Mouse (Mus musculus) liver, embryonic 16.5 days (tissue): Measurements from ENCODE around the gene Rsbn1l. TPM values are rescaled to one million over a fixed set of nuclear protein-coding genes. Genes with fewer than 3 reads are reported as not detected.
A peak's percentile ranks its signal among the peaks of the same experiment; 100 is the strongest.

Experiments used
- ATAC-seq: fragments of 200-750 bp; cut with Nextera tagmentation; 2 replicates; pipeline ENCODE4 v1.8.0; 2017; ENCODE audit warnings: low read depth, mild to moderate bottlenecking, moderate number of reproducible peaks, moderate library complexity
- H3K27ac ChIP-seq: fragments of 300-500 bp; sonication (generic); 2 replicates; pipeline ENCODE4 v1.5.1; 2014; ENCODE audit warnings: mild to moderate bottlenecking, low read length
- H3K27me3 ChIP-seq: fragments of 300-500 bp; sonication (generic); 2 replicates; pipeline ENCODE4 v1.6.1; 2014; ENCODE audit warnings: low read depth, low read length, mixed read lengths; ENCODE audit not compliant: control insufficient read depth, insufficient read depth
- H3K36me3 ChIP-seq: fragments of 300-500 bp; sonication (generic); 2 replicates; pipeline ENCODE4 v1.6.1; 2014; ENCODE audit warnings: mild to moderate bottlenecking; ENCODE audit not compliant: control insufficient read depth, insufficient read depth
- H3K4me1 ChIP-seq: fragments of 300-500 bp; sonication (generic); 2 replicates; pipeline ENCODE4 v1.6.1; 2014; ENCODE audit warnings: low read depth, low read length, mixed read lengths; ENCODE audit not compliant: control insufficient read depth
- H3K4me2 ChIP-seq: fragments of 300-500 bp; sonication (generic); 2 replicates; pipeline ENCODE4 v1.6.1; 2014; ENCODE audit warnings: low read depth, low read length, mixed read lengths
- H3K4me3 ChIP-seq: fragments of 300-500 bp; sonication (generic); 2 replicates; pipeline ENCODE4 v1.5.1; 2014; ENCODE audit warnings: low read depth, mild to moderate bottlenecking, low read length
- H3K9ac ChIP-seq: fragments of 300-500 bp; sonication (generic); 2 replicates; pipeline ENCODE4 v1.6.1; 2014; ENCODE audit warnings: low read depth, low read length
- H3K9me3 ChIP-seq: fragments of 300-500 bp; sonication (generic); replicated peaks from 2 replicates; pipeline ENCODE4 v1.6.1; 2016; ENCODE audit warnings: low read length; ENCODE audit not compliant: control insufficient read depth
- WGBS: fragments of 180-500 bp; shearing (Covaris S2); extraction: QIAGEN DNeasy Blood & Tissue Kit; methylation state at CpG from one replicate; pipeline ENCODE4 v1.1.7; 2014; ENCODE audit not compliant: insufficient replicate concordance; 5-methylcytosine and 5-hydroxymethylcytosine counted together
- polyA plus RNA-seq: library from polyadenylated mRNA; unstranded; fragments of >200 nt; fragmentation: Nextera tagmentation; extraction: Ambion mirVana; gene quantifications from 2 replicates; pipeline ENCODE4 v1.2.1, GENCODE M21; 2015

Rsbn1l gene
- polyA plus RNA-seq, 1 experiment from 2014 or later = 3.7 TPM

DNA sequence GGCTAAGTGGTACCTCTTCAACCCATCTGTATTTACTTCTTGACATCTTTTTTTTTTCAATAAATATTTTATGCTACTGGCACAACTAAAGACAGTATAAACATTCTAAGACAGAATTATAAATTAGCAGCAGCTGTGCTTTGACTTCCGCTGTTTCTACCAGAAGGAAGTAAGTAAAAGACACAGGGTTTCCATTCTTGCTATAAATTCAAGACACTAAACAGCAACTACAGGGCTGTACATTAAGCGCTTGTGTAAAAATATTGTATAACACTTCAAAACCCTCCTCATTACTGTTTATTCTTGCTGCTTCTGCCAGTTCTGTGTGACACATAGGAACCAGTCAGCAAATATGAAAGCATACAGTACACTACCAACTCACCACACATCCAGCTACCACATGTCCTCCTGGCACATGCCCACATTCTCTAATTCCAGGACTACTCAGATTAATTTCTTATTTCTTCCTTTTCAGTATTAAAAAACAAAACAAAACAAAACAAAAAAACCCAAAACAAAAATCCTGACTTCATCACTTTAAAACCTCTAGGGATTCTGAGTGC is 90.9 kb downstream of the Rsbn1l start:
- H3K36me3 ChIP-seq = no peaks in the 10 kb centered on the region
- H3K9ac ChIP-seq = no peak overlapping the region
- H3K4me1 ChIP-seq = no peaks in the 10 kb centered on the region; the same call in 1 of the 2 replicates
- no peaks in the 10 kb centered on the region for H3K27me3 ChIP-seq
- no peak overlapping the region for H3K4me2 ChIP-seq
- H3K9me3 ChIP-seq = no peaks in the 10 kb centered on the region
- WGBS = 71% methylated on average over 2 of the region's 2 CpGs
- H3K27ac ChIP-seq = no peak overlapping the region
- no peak for ATAC-seq
- H3K4me3 ChIP-seq = no peak overlapping the region

DNA sequence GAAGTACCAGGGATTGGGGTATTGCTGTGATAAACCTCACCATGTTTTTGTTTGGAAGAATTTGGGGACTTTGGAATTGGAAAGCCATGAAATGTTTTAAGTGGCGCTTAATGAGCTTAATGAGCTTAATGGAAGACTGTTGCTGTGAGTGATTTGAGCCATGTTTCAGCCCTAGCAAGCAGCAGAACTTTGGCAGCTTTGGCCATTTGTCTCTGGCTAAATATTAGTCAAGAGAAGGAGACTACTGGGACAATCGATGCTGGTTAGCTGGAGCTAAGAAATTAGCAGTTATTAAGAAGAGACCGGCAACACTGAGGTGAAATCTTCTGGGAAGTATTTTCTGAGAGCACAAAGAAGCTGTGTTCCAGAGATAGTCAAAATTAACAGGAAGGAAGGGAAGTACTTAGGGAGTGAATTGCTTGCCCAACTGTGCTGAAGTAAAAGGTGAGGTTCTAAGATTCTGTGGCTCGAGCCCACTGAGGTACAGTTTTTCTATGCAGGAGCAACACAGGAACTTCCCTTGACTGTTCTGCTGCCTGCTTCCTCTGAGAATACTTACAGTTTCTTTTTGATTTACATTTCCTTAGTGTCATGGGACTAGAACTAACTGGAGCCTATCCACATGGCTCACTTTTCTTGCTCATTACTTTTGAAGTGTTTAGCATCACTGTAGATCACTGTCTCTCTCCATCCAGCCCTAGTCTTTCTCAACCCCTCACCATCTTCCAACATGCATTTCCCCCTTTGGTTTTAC is 91.8 kb downstream of the Rsbn1l start:
- no peak overlapping the region for H3K4me2 ChIP-seq
- WGBS = 41% methylated on average over 4 of the region's 4 CpGs
- no peaks in the 10 kb centered on the region; the same call in 1 of the 2 replicates for H3K4me1 ChIP-seq
- no peaks in the 10 kb centered on the region for H3K36me3 ChIP-seq
- ATAC-seq = no peak
- H3K4me3 ChIP-seq = no peak overlapping the region
- no peak overlapping the region for H3K27ac ChIP-seq
- no peak overlapping the region for H3K9ac ChIP-seq
- no peaks in the 10 kb centered on the region for H3K9me3 ChIP-seq
- H3K27me3 ChIP-seq = no peaks in the 10 kb centered on the region

DNA sequence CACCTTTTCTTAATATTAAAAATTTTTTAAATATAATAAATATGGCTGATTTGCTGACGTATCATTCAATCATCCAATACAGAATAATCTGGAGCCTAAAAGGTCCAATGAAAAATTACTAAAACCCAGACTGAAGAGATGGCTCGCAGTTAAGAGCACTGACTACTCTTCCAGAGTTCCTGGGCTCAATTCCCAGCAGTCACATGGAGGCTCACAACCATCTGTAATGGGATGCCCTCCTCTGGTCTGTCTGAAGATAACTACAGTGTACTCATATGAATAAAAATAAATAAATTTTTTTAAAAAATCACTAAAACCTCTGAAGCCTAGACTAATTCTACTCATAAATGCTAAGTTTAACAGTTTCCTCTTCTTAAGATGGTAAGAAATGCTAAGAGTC is 94.3 kb downstream of the Rsbn1l start:
- no peak overlapping the region for H3K4me2 ChIP-seq
- H3K27ac ChIP-seq = no peak overlapping the region
- no peaks in the 10 kb centered on the region for H3K9me3 ChIP-seq
- no peak for ATAC-seq
- WGBS = 86% methylated on average over 2 of the region's 2 CpGs
- H3K4me1 ChIP-seq = no peaks in the 10 kb centered on the region; the same call in 1 of the 2 replicates
- H3K4me3 ChIP-seq = no peak overlapping the region
- H3K27me3 ChIP-seq = no peaks in the 10 kb centered on the region
- H3K36me3 ChIP-seq = no peaks in the 10 kb centered on the region
- no peak overlapping the region for H3K9ac ChIP-seq

DNA sequence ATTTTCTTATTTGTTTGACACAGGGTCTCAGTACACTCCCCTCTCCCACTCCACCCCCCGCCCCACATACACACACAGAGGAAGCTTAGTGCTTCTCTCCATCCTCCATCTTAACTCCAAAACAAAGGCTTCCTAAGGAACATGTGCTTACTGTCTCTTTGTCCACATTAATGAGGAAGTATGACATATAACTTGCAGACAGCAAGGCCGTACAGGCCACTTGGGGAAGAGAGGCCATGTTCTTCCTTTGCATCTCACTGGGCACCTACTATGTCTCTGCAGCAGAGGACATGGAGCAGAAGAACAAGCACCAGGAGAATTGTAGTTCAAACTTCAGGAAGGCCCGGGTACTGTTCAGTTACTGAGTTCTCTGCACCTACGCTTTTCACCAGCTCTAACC is 95.6 kb downstream of the Rsbn1l start:
- no peaks in the 10 kb centered on the region for H3K9me3 ChIP-seq
- no peak overlapping the region for H3K4me2 ChIP-seq
- H3K4me3 ChIP-seq = no peak overlapping the region
- no peak overlapping the region for H3K9ac ChIP-seq
- H3K27me3 ChIP-seq = no peaks in the 10 kb centered on the region
- H3K27ac ChIP-seq = no peak overlapping the region
- 71% methylated on average over 4 of the region's 4 CpGs for WGBS
- ATAC-seq = no peak
- no peaks in the 10 kb centered on the region for H3K36me3 ChIP-seq
- no peaks in the 10 kb centered on the region; the same call in 1 of the 2 replicates for H3K4me1 ChIP-seq

DNA sequence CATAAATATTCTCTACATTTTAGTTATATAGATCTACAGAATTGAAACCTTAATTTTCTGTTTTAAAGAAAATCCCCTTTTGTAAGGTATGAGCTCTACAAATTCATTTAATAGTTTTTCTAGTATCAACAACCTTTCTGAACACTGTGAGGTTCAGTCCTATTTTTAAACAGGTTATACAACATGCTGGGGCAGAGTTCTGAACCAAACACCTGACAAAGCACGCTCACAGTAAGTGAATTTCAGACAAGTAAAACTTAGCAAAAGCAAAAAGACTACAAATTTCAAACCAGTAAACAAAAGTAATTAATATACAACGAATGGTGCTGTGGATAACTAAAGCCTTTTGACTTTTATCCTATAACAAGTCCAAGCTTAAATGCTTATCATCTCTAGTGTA is 97.8 kb downstream of the Rsbn1l start:
- Histone ChIP-seq H3K27ac (no peak overlapping the region), H3K4me2 (no peak overlapping the region), H3K4me3 (no peak overlapping the region), H3K36me3 (no peaks in the 10 kb centered on the region), H3K27me3 (no peaks in the 10 kb centered on the region), H3K9me3 (no peaks in the 10 kb centered on the region), H3K4me1 (no peaks in the 10 kb centered on the region), H3K9ac (no peak overlapping the region)
- 75% methylated on average over 2 of the region's 2 CpGs for WGBS
- peak; percentile 48; the same call in 1 of the 2 replicates for ATAC-seq

DNA sequence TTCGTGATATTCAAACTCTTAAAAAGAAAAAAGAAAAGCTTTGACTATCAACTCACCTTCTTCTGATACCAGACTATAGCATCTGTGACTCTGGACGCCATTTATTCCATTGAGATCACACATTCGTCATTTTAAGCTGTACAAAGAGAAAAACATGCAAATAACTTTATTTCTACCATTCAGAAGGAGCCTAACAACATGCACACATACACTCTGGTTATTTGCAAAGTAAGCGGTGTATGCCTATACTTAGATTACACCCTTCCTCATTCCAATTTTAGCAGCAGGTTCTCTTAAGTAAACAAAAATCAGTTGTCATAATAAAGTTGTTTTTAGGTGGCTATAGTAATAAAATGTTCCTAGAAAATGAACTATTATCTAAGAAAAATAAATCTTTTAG is 101.1 kb downstream of the Rsbn1l start:
- H3K4me1 ChIP-seq = no peaks in the 10 kb centered on the region
- no peaks in the 10 kb centered on the region for H3K9me3 ChIP-seq
- H3K4me3 ChIP-seq = no peak overlapping the region
- H3K9ac ChIP-seq = no peak overlapping the region
- 69% methylated on average over 4 of the region's 4 CpGs for WGBS
- no peak for ATAC-seq
- H3K27ac ChIP-seq = no peak overlapping the region
- no peaks in the 10 kb centered on the region for H3K27me3 ChIP-seq
- H3K4me2 ChIP-seq = no peak overlapping the region
- H3K36me3 ChIP-seq = no peaks in the 10 kb centered on the region

DNA sequence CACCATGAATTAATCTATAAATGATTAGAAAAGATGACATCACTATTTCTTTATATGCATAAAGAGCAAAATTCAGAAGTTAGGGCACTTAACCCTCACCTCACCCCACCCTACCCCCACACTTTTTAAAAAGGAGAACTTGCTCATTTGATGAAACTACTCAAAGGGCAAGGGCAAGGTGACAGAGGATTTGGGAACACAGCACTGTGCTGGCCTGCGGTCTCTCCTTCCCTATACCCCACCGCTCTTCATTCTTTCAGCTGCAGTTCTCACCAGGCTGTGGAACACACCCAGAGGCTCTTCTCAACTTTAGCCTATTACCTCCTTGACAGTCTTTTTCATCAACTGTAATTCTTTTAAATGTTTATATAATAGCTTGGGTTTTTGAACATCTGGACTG is 109.2 kb downstream of the Rsbn1l start:
- 85% methylated on average over 2 of the region's 2 CpGs for WGBS

DNA sequence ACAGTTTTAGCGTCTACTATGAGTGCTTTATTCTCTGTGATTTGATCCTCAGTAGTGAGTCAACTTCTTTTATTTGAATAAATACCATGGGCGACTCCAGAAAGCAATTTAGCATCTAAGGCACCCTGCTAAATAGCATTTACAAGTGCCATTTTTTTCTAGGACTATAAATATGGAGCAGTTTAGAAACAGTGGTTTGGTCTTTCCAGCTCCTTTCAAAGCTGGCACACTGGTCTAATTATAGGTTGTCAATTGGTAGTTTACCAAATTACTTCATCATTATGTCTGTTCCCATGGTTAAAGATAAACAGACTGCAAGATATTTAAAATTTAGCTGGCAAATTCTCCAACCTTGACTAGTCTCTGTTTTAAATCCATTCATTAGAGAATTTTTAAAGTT is 112.4 kb downstream of the Rsbn1l start:
- H3K27me3 ChIP-seq = no peaks in the 10 kb centered on the region
- no peaks in the 10 kb centered on the region for H3K9me3 ChIP-seq
- ATAC-seq = no peak
- H3K4me3 ChIP-seq = no peak overlapping the region
- WGBS = 77% methylated on average over 2 of the region's 2 CpGs
- no peaks in the 10 kb centered on the region for H3K36me3 ChIP-seq
- no peak overlapping the region for H3K9ac ChIP-seq
- H3K4me2 ChIP-seq = no peak overlapping the region
- H3K27ac ChIP-seq = no peak overlapping the region
- H3K4me1 ChIP-seq = no peaks in the 10 kb centered on the region

More for the DNA sequence above, 109.2 kb downstream of the Rsbn1l start:
- H3K4me3 ChIP-seq = no peak overlapping the region
- no peaks in the 10 kb centered on the region for H3K36me3 ChIP-seq
- H3K9ac ChIP-seq = no peak overlapping the region
- H3K4me2 ChIP-seq = no peak overlapping the region
- H3K27me3 ChIP-seq = no peaks in the 10 kb centered on the region
- H3K9me3 ChIP-seq = no peaks in the 10 kb centered on the region
- H3K27ac ChIP-seq = no peak overlapping the region
- H3K4me1 ChIP-seq = no peaks in the 10 kb centered on the region
- ATAC-seq = no peak

DNA sequence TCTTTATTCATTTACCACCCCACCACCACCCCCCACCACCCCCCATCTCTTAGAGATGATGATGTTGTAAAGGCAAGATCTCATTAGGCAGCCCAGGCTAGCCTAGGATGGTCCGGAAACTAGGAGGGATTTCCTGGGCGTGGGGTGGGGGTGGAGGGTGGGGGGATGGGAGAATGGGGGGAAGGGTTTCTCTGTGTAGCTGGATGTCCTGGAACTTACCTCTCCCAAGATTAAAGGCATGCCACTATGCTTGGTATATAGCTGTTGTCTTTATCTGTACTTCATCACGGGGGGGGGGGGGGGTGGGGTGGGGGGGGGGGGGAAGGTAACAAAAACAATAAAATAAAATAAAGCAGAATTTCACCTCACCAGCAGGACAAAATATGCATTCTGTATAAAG is 112.8 kb downstream of the Rsbn1l start:
- no peaks in the 10 kb centered on the region for H3K27me3 ChIP-seq
- no peak overlapping the region for H3K4me3 ChIP-seq
- no peaks in the 10 kb centered on the region for H3K36me3 ChIP-seq
- no peak overlapping the region for H3K4me2 ChIP-seq
- no peak overlapping the region for H3K27ac ChIP-seq
- 64% methylated on average over 2 of the region's 3 CpGs for WGBS
- no peaks in the 10 kb centered on the region for H3K9me3 ChIP-seq
- no peak for ATAC-seq
- no peak overlapping the region for H3K9ac ChIP-seq
- no peaks in the 10 kb centered on the region for H3K4me1 ChIP-seq
